Mouse (Mus musculus) embryonic facial prominence, embryonic 11.5 days (tissue): ENCODE measurements around the gene Alx3. TPM values are rescaled to one million over a fixed set of nuclear protein-coding genes. Genes with fewer than 3 reads are reported as not detected.

Experiments
- ATAC-seq: fragments of 200-750 bp; cut with Nextera tagmentation; replicated peaks from 2 replicates; pipeline ENCODE4 v1.8.0; 2017; ENCODE audit warnings: low read depth; ENCODE audit not compliant: insufficient number of reproducible peaks, low FRiP score, low TSS enrichment
- DNase-seq: peaks from one replicate; pipeline ENCODE4 v3.0.0-alpha.2; 2015; ENCODE audit warnings: low spot score
- H3K27ac ChIP-seq: fragments of 300-500 bp; sonication (generic); replicated peaks from 2 replicates; pipeline ENCODE4 v1.5.1; 2014; ENCODE audit warnings: mild to moderate bottlenecking, low read depth, low read length, control low read depth
- H3K27me3 ChIP-seq: fragments of 300-500 bp; sonication (generic); 2 replicates; pipeline ENCODE4 v1.6.1; 2014; ENCODE audit warnings: mild to moderate bottlenecking, low read length, moderate library complexity, mixed read lengths; ENCODE audit not compliant: control insufficient read depth, insufficient read depth
- H3K36me3 ChIP-seq: fragments of 300-500 bp; sonication (generic); replicated peaks from 2 replicates; pipeline ENCODE4 v1.6.1; 2014; ENCODE audit warnings: low read depth, mild to moderate bottlenecking, low read length, moderate library complexity, mixed read lengths; ENCODE audit not compliant: control insufficient read depth, insufficient read depth
- H3K4me1 ChIP-seq: fragments of 300-500 bp; sonication (generic); 2 replicates; pipeline ENCODE4 v1.6.1; 2014; ENCODE audit warnings: low read length, mixed read lengths; ENCODE audit not compliant: control insufficient read depth, insufficient read depth
- H3K4me2 ChIP-seq: fragments of 300-500 bp; sonication (generic); 2 replicates; pipeline ENCODE4 v1.6.1; 2014; ENCODE audit warnings: low read depth, mild to moderate bottlenecking, control low read depth, low read length, moderate library complexity
- H3K4me3 ChIP-seq: fragments of 300-500 bp; sonication (generic); 2 replicates; pipeline ENCODE4 v1.5.1; 2014; ENCODE audit warnings: low read depth, low read length, control low read depth
- H3K9ac ChIP-seq: fragments of 300-500 bp; sonication (generic); replicated peaks from 2 replicates; pipeline ENCODE4 v1.6.1; 2014; ENCODE audit warnings: mild to moderate bottlenecking, control low read depth, low read length
- H3K9me3 ChIP-seq: fragments of 300-500 bp; sonication (generic); replicated peaks from 2 replicates; pipeline ENCODE4 v1.6.1; 2016; ENCODE audit warnings: mild to moderate bottlenecking, low read length, inconsistent platforms, mixed read lengths; ENCODE audit not compliant: control insufficient read depth
- WGBS: fragments of 180-500 bp; shearing (Covaris S2); extraction: QIAGEN DNeasy Blood & Tissue Kit; methylation state at CpG from one replicate; pipeline ENCODE4 v1.1.7; 2014; 5-methylcytosine and 5-hydroxymethylcytosine counted together
- polyA plus RNA-seq: library from polyadenylated mRNA; unstranded; fragments of >200 nt; fragmentation: Nextera tagmentation; extraction: Ambion mirVana; gene quantifications from 2 replicates; pipeline ENCODE4 v1.2.1, GENCODE M21; 2014

Gene Alx3
- polyA plus RNA-seq, 1 experiment from 2014 or later, result 34.3 TPM

DNA sequence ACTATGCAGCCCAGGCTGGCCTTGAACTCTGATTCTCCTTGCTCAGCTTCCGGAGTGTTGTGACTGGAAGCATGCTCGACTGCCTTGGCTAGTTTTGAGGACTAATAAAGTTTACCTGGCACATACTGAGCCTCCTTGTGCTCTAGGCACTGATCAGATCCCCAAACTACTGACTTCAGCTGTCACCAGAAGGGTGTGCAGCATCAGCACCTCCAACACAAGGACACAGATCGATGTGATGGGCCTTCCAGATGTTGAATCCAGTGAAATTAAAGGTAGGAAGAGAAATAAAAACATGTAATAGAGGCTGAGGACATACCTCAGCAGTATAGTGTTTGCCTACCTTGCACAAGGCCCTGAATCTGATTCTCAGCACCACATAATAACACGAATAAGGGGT is 34.6 kb downstream of the Alx3 start:
- WGBS, result 95% methylated on average over 4 of the region's 4 CpGs
- no peak overlapping the region for H3K4me3 ChIP-seq
- ATAC-seq (no peak), DNase-seq (no peak)
- H3K36me3 ChIP-seq, result peaks cover 4% of the 10 kb centered on the region
- H3K4me2 ChIP-seq, result no peak overlapping the region
- H3K4me1 ChIP-seq, result no peaks in the 10 kb centered on the region
- H3K9ac ChIP-seq, result no peak overlapping the region
- no peak overlapping the region for H3K27ac ChIP-seq
- no peaks in the 10 kb centered on the region for H3K9me3 ChIP-seq
- no peaks in the 10 kb centered on the region for H3K27me3 ChIP-seq

DNA sequence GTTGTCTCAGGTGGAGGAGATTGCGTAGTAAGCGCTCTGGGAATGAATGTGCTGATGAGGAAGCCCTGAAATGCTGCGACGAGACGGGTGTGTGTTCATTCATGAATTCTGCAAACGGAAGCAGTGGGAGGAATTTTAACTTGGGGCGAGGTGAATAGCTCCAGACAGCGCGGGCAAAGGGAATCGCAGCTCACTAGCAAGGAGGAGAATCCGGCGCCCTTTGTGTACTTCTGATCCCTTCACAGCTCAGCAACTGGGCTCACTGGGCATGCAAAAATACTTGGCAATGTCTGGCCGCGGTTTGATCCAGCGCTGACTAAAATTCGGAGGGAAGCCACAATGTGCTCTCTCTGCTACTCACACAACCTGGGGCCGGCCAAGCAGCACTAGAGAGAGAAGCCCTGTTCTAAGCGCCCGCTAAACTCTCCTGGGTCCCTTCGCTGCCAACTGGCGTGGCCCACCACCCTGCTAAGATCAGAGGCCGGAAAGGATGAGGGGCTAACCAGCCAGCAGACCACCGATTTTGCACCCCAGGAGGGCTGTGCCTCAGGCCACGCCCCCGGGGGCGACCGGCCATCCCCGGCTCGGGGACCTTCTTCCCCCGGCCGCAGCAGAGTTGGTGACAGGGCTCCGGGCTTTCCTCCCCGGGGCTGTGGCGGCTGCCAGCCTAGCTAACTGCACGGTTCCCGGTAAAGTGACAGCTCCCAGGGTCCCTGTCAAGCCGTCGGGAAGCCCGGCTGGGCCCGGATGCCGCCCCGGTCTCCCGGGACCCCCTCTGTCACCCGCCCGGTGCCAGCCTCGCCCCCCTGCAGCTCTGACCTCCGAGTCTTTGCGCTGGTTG is 36.1 kb downstream of the Alx3 start, which contains the start of gene Gm10961:
TSS of gene Gm10961 (plus strand) at position 641 of the 841 bp plus-strand sequence.
- no peaks in the 10 kb centered on the region for H3K9me3 ChIP-seq
- H3K27me3 ChIP-seq, result no peaks in the 10 kb centered on the region
- peak within 1 kb of the TSS; percentile 99 for H3K4me3 ChIP-seq
- H3K27ac ChIP-seq, result peak within 1 kb of the TSS; percentile 88
- WGBS, result under 1% methylated on average over 45 of the region's 48 CpGs
- H3K4me1 ChIP-seq, result no peaks in the 10 kb centered on the region
- ATAC-seq (peak; percentile 61), DNase-seq (peak; percentile 52)
- H3K4me2 ChIP-seq, result peak within 1 kb of the TSS; percentile 57
- peak within 1 kb of the TSS; percentile 97 for H3K9ac ChIP-seq
- H3K36me3 ChIP-seq, result peaks cover 2% of the 10 kb centered on the region; the same call in 1 of the 2 replicates

DNA sequence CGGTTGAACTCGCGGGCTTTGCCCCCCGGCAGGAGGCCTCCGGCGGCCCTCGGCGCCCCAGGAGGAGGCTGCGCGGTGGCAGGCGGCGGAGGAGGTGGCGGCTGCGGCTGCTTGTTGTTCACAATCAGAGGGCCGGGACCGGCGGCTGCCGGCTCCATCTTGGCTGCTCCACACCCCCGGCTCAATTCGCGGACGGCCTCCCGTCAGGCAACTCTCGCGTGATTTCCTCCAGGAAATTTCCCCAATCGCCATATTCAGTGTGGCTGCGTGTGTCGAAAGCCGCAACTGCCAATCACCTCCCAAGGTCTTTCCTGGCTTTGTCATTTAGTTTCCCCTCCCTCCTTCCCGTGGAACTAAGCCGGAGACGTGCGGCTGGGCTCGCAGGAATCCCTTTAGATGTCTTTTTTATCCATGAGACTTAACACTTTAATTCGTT is 36.7 kb downstream of the Alx3 start, which contains the start of gene Strip1:
TSS of gene Strip1 (minus strand) at position 172 of the 436 bp plus-strand sequence.
- under 1% methylated on average over 33 of the region's 35 CpGs for WGBS
- no peaks in the 10 kb centered on the region for H3K27me3 ChIP-seq
- H3K27ac ChIP-seq, result peak within 1 kb of the TSS; percentile 88
- H3K9me3 ChIP-seq, result no peaks in the 10 kb centered on the region
- no peaks in the 10 kb centered on the region for H3K4me1 ChIP-seq
- peak within 1 kb of the TSS; percentile 99 for H3K4me3 ChIP-seq
- DNase-seq (peak; percentile 97), ATAC-seq (peak; percentile 91)
- H3K36me3 ChIP-seq, result peaks cover 2% of the 10 kb centered on the region; the same call in 1 of the 2 replicates
- H3K9ac ChIP-seq, result peak within 1 kb of the TSS; percentile 97
- peak within 1 kb of the TSS; percentile 57 for H3K4me2 ChIP-seq

DNA sequence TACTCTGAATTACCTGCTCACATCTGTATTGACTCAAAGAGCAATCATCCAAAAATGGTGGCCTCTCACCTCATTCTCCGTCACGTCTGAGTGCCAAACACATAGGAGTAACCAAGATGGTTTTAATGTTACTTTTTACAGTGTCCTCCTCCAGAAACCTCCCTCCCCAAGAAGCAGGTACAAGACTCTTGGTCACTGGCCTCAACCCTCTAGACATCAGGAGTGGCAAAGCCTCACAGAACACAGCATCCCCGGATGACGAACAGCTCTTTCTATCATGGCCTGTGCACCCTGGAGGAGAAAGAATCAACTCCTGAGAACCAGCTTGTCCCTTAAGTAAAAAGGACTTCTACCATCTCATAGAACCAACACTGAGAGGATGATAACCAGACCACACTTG is 38.0 kb downstream of the Alx3 start:
- H3K4me2 ChIP-seq, result no peak overlapping the region
- H3K9ac ChIP-seq, result no peak overlapping the region
- H3K27me3 ChIP-seq, result no peaks in the 10 kb centered on the region
- H3K4me1 ChIP-seq, result no peaks in the 10 kb centered on the region
- WGBS, result 93% methylated on average over 4 of the region's 4 CpGs
- ATAC-seq (no peak), DNase-seq (no peak)
- no peak overlapping the region for H3K4me3 ChIP-seq
- no peak overlapping the region for H3K27ac ChIP-seq
- no peaks in the 10 kb centered on the region; the same call in 1 of the 2 replicates for H3K36me3 ChIP-seq
- no peaks in the 10 kb centered on the region for H3K9me3 ChIP-seq

DNA sequence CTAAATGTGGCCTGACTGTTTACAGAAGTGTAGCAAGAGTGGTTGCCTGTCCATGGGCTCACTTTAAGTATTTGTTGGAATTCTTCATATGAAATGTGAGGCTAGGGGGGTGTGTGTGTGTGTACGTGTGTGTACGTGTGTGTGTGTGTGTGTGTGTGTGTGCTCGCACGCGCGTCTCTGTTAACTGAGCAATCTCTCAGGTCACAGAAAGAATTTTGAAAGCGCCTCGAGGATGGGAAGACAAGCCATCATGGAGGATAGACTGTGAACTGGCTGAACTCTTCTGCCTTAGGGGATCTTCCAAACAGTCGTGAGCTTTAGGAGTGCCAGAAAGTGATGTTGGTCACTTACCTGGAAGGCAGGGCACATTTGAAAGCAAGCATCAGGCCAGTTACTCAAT is 39.1 kb downstream of the Alx3 start:
- Histone ChIP-seq H3K9ac (no peak overlapping the region), H3K4me2 (no peak overlapping the region), H3K27me3 (no peaks in the 10 kb centered on the region), H3K4me3 (no peak overlapping the region), H3K27ac (no peak overlapping the region), H3K36me3 (no peaks in the 10 kb centered on the region), H3K9me3 (no peaks in the 10 kb centered on the region), H3K4me1 (no peaks in the 10 kb centered on the region)
- WGBS, result 86% methylated on average over 9 of the region's 9 CpGs
- DNase-seq (no peak), ATAC-seq (no peak)

DNA sequence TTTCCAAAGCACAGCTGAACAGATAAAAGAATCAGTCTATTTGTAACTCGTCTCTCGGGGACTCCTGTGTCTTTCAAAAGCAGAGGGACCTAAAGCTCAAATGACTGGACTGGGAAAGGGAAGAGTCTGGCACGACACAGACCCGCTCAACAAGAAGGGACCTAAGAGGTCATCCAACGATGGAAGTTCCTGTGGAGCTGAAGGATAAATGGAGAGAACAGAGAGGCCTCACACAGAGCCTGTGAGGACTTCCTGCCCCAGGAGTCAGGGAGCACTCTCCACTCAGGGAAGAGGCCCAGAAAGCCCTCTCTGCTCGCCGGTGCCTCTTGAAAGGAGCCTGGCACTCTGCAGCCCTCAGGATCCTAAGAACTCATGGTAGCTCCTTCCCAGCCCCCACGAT is 41.0 kb downstream of the Alx3 start:
- Histone ChIP-seq H3K4me2 (no peak overlapping the region), H3K9me3 (no peaks in the 10 kb centered on the region), H3K4me3 (no peak overlapping the region), H3K27me3 (no peaks in the 10 kb centered on the region), H3K4me1 (no peaks in the 10 kb centered on the region), H3K9ac (no peak overlapping the region), H3K27ac (no peak overlapping the region), H3K36me3 (no peaks in the 10 kb centered on the region)
- DNase-seq, result no peak
- 49% methylated on average over 8 of the region's 8 CpGs for WGBS
- no peak for ATAC-seq

DNA sequence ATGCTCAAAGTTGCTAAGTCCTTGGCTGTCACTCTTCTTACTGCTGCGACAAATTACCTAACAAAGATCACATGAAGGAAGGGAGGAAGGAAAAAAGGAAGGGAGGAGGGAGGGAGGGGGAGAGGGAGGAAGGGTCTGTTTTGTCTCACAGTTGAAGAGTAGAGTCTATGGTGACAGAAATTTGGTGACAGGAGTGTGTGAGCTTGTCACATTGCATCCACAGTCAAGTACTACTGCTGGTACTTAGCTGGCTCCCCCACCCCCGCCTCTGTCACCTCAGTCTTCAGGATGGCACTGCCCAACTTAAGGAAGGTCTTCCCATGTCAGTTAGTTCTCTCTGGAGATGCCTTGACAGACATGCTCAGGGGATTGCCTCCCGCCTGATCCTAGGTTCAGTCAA is 41.4 kb downstream of the Alx3 start:
- Histone ChIP-seq H3K27me3 (no peaks in the 10 kb centered on the region), H3K27ac (no peak overlapping the region), H3K4me1 (no peaks in the 10 kb centered on the region), H3K9me3 (no peaks in the 10 kb centered on the region), H3K4me2 (no peak overlapping the region), H3K36me3 (no peaks in the 10 kb centered on the region), H3K9ac (no peak overlapping the region), H3K4me3 (no peak overlapping the region)
- DNase-seq, result no peak
- no peak for ATAC-seq
- 78% methylated on average over 3 of the region's 3 CpGs for WGBS

DNA sequence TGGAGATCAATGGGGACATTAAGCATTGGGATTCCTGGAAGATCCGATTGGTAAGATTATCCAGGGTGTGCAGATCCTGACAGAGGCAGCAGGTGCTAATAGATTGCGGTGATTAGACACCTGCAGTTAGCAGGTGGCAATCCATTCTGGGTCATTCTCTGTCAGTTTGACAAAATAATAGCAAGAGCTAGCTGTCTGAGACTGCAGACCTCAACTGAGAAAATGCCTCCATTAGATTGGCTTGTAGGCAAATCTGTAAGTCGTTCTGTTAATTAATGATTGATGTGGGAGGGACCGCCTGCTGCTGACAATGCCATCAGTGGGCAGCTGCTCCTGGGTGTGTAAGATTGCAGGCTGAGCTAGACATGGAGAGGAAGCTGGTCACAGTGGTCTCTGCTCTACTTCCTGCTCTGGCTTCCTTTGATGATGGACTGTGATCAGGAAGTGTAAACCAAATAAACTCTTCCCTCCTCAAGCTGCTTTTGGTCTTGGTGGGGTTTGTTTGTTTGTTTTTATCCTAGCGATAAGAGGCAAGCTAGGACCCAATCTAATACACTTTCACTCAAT is 42.9 kb downstream of the Alx3 start:
- Histone ChIP-seq H3K36me3 (no peaks in the 10 kb centered on the region), H3K4me1 (no peaks in the 10 kb centered on the region), H3K4me3 (no peak overlapping the region), H3K4me2 (no peak overlapping the region), H3K9ac (no peak overlapping the region), H3K27me3 (no peaks in the 10 kb centered on the region), H3K27ac (no peak overlapping the region), H3K9me3 (no peaks in the 10 kb centered on the region)
- WGBS, result 78% methylated on average over 5 of the region's 5 CpGs
- ATAC-seq, result no peak
- no peak for DNase-seq
